Mouse (Mus musculus): ENCODE measurements at regions not wholly inside any gene's neighbourhood (a gene's known extent, or its start where the extent isn't known, plus 50 kb on each side); places are given as distances from the start of the nearest gene placed in this dataset.
"Not testable (repeated sequence)": the region's sequence is repeated elsewhere in the genome, so short reads cannot be mapped to it uniquely, and the experiment has no call there.

- no peak for DNase-seq (ENCODE audit: extremely low spot score, low spot score)
Measured at GRCm38 (mm10) chr19:54099292-54099691, 55.3 kb downstream of the Adra2a start.

GRCm38 (mm10) chr19:54099769-54100168 lies 55.8 kb downstream of the Adra2a start:
- no peak for DNase-seq (ENCODE audit: extremely low spot score, low spot score)

GRCm38 (mm10) chr19:54106571-54106970 lies 62.6 kb downstream of the Adra2a start:
- DNase-seq (ENCODE audit: extremely low spot score, low spot score) = no peak

GRCm38 (mm10) chr19:54107103-54107821 lies 63.3 kb downstream of the Adra2a start:
- DNase-seq (ENCODE audit: extremely low spot score, low spot score) = peak; percentile 33

GRCm38 (mm10) chr19:54110080-54110479 lies 66.1 kb downstream of the Adra2a start:
- no peak for DNase-seq (ENCODE audit: extremely low spot score, low spot score)

GRCm38 (mm10) chr19:54112691-54113090 lies 68.7 kb downstream of the Adra2a start:
- DNase-seq (ENCODE audit: extremely low spot score, low spot score) = no peak

GRCm38 (mm10) chr19:54113421-54113820 lies 69.5 kb downstream of the Adra2a start:
- DNase-seq (ENCODE audit: extremely low spot score, low spot score) = no peak

GRCm38 (mm10) chr19:54114588-54115317 lies 70.8 kb downstream of the Adra2a start:
- DNase-seq (ENCODE audit: extremely low spot score, low spot score) = peak; percentile 66

GRCm38 (mm10) chr19:54115335-54115734 lies 71.4 kb downstream of the Adra2a start:
- no peak for DNase-seq (ENCODE audit: extremely low spot score, low spot score)

GRCm38 (mm10) chr19:54116829-54117228 lies 72.9 kb downstream of the Adra2a start:
- DNase-seq (ENCODE audit: extremely low spot score, low spot score) = no peak

- peak; percentile 28 for DNase-seq (ENCODE audit: extremely low spot score, low spot score)
Measured at GRCm38 (mm10) chr19:54117676-54118075, 73.7 kb downstream of the Adra2a start.

GRCm38 (mm10) chr19:54123586-54123985 lies 79.6 kb downstream of the Adra2a start:
- DNase-seq (ENCODE audit: extremely low spot score, low spot score) = no peak

GRCm38 (mm10) chr19:54151766-54152165 lies 107.8 kb downstream of the Adra2a start:
- not testable (repeated sequence) for DNase-seq (ENCODE audit: extremely low spot score, low spot score)

GRCm38 (mm10) chr19:54154400-54154799 lies 110.4 kb downstream of the Adra2a start:
- DNase-seq (ENCODE audit: extremely low spot score, low spot score) = no peak

- DNase-seq (ENCODE audit: extremely low spot score, low spot score) = no peak
Measured at GRCm38 (mm10) chr19:54170361-54170760, 126.4 kb downstream of the Adra2a start.

- no peak for DNase-seq (ENCODE audit: extremely low spot score, low spot score)
Measured at GRCm38 (mm10) chr19:54174090-54175055, 130.4 kb downstream of the Adra2a start.

- DNase-seq (ENCODE audit: extremely low spot score, low spot score) = peak; percentile 31
Measured at GRCm38 (mm10) chr19:54175766-54176165, 131.8 kb downstream of the Adra2a start.

- DNase-seq (ENCODE audit: extremely low spot score, low spot score) = no peak
Measured at GRCm38 (mm10) chr19:54177491-54177890, 133.5 kb downstream of the Adra2a start.

- no peak for DNase-seq (ENCODE audit: extremely low spot score, low spot score)
Measured at GRCm38 (mm10) chr19:54200407-54200806, 156.5 kb downstream of the Adra2a start.

- no peak for DNase-seq (ENCODE audit: extremely low spot score, low spot score)
Measured at GRCm38 (mm10) chr19:54202456-54202855, 158.5 kb downstream of the Adra2a start.

- DNase-seq (ENCODE audit: extremely low spot score, low spot score) = no peak
Measured at GRCm38 (mm10) chr19:54206819-54207218, 162.9 kb downstream of the Adra2a start.

GRCm38 (mm10) chr19:54212169-54212568 lies 168.2 kb downstream of the Adra2a start:
- no peak for DNase-seq (ENCODE audit: extremely low spot score, low spot score)

Data from neural tube, embryonic 10.5 days (tissue).